Mouse (Mus musculus) heart, adult 2 months (tissue): ENCODE results near the gene Rps25. TPM values are rescaled to one million over a fixed set of nuclear protein-coding genes. Genes with fewer than 3 reads are reported as not detected.

Source experiments
- DNase-seq, 2 experiments: peaks; one replicate each; pipeline ENCODE4 v3.0.0; 2021
- H3K27ac ChIP-seq: fragments of 200-600 bp; 2 replicates; pipeline ENCODE4 v1.8.1; 2022
- H3K27me3 ChIP-seq: fragments of 200-500 bp; 2 replicates; pipeline ENCODE4 v1.6.1; 2012; ENCODE audit warnings: mild to moderate bottlenecking, low read length, inconsistent platforms, mixed read lengths; ENCODE audit not compliant: control insufficient read depth, insufficient read depth
- H3K36me3 ChIP-seq: fragments of 200-500 bp; 2 replicates; pipeline ENCODE4 v1.6.1; 2012; ENCODE audit warnings: low read length, inconsistent platforms; ENCODE audit not compliant: control insufficient read depth, insufficient read depth
- H3K4me1 ChIP-seq: fragments of 200-500 bp; 2 replicates; pipeline ENCODE4 v1.6.1; 2011; ENCODE audit warnings: low read length; ENCODE audit not compliant: control insufficient read depth, insufficient read depth
- H3K4me3 ChIP-seq: fragments of 200-600 bp; 2 replicates; pipeline ENCODE4 v1.8.1; 2022
- H3K79me2 ChIP-seq: fragments of 200-500 bp; replicated peaks from 2 replicates; pipeline ENCODE4 v1.6.1; 2012; ENCODE audit warnings: mild to moderate bottlenecking, inconsistent platforms, low read length, moderate library complexity, mixed read lengths; ENCODE audit not compliant: control insufficient read depth, insufficient read depth
- H3K9ac ChIP-seq: fragments of 200-500 bp; 2 replicates; pipeline ENCODE4 v1.6.1; 2012; ENCODE audit warnings: low read depth, mild to moderate bottlenecking, control low read depth, inconsistent platforms, low read length, mixed read lengths
- CTCF ChIP-seq: fragments of 200-600 bp; IDR thresholded peaks from 2 replicates; pipeline ENCODE4 v1.8.1; 2022; ENCODE audit warnings: antibody characterized with exemption, mild to moderate bottlenecking, moderate library complexity
- EP300 ChIP-seq: fragments of 200-500 bp; IDR thresholded peaks from 2 replicates; pipeline ENCODE4 v1.6.1; 2011; ENCODE audit warnings: low read depth, low read length, control low read depth; ENCODE audit not compliant: insufficient read depth
- POLR2A ChIP-seq: fragments of 200-500 bp; IDR thresholded peaks from 2 replicates; pipeline ENCODE4 v1.6.1; 2011; ENCODE audit warnings: mild to moderate bottlenecking, low read depth, low read length, control low read depth; ENCODE audit not compliant: insufficient read depth
- whole genome bisulfite sequencing: fragments of 180-500 bp; shearing (Covaris S2); methylation state at CpG from one replicate; pipeline ENCODE4 v1.1.7; 2018; 5-methylcytosine and 5-hydroxymethylcytosine counted together
- intact Hi-C: fragments of 180-260 bp; cut with DNase I; formaldehyde crosslinking; loops from one replicate; pipeline ENCODE4 v1.15.1; 2025
- polyA plus RNA-seq: library from polyadenylated mRNA; depleted of rRNA; stranded (reverse); fragments of >200 nt; gene quantifications from 2 replicates; pipeline ENCODE4 v1.2.3, GENCODE M21; 2012
- total RNA-seq, 2 experiments: library from RNA; stranded (reverse); gene quantifications; 2 replicates each; pipeline ENCODE4 v1.2.3; 2021

The Rps25 gene
- total and polyA plus RNA-seq, 3 experiments = 162 to 889 (median 735) TPM

- TF ChIP-seq CTCF (no peak), EP300 (no peak), POLR2A (no peak)
- H3K4me3 ChIP-seq = no peak overlapping the region
- WGBS = 91% methylated on average over 13 of the region's 13 CpGs
- H3K9ac ChIP-seq = no peak overlapping the region
- no peaks in the 10 kb centered on the region for H3K79me2 ChIP-seq
- intact Hi-C loops = loop anchor here (10.0 kb wide), 1 partner anchor 400 kb away; no protein-coding TSS in a partner anchor
- DNase-seq = no peak
- no peaks in the 10 kb centered on the region for H3K27me3 ChIP-seq
- no peak overlapping the region for H3K27ac ChIP-seq
- no peaks in the 10 kb centered on the region for H3K36me3 ChIP-seq
- H3K4me1 ChIP-seq = peaks cover 2% of the 10 kb centered on the region
Observed at GRCm38 (mm10) chr9:44384596-44384995, 22.3 kb upstream of the Rps25 start.

- Histone ChIP-seq H3K9ac (no peak overlapping the region), H3K4me1 (no peaks in the 10 kb centered on the region), H3K27me3 (no peaks in the 10 kb centered on the region), H3K27ac (no peak overlapping the region), H3K79me2 (no peaks in the 10 kb centered on the region), H3K36me3 (no peaks in the 10 kb centered on the region), H3K4me3 (no peak overlapping the region)
- DNase-seq = no peak
- no peak for TF ChIP-seq EP300
- TF ChIP-seq CTCF = no peak
- no peak for TF ChIP-seq POLR2A
- intact Hi-C loops = loop anchor here (10.0 kb wide), 1 partner anchor 402 kb away; no protein-coding TSS in a partner anchor
- WGBS = 71% methylated on average over 3 of the region's 3 CpGs
Observed at GRCm38 (mm10) chr9:44387221-44387620, 19.7 kb upstream of the Rps25 start.

GRCm38 (mm10) chr9:44389273-44389672 is 17.7 kb upstream of the Rps25 start:
- DNase-seq = peak; percentile 35 to 53
- intact Hi-C loops = loop anchor here (10.0 kb wide), 1 partner anchor 404 kb away; no protein-coding TSS in a partner anchor
- Histone ChIP-seq H3K4me3 (no peak overlapping the region), H3K4me1 (no peaks in the 10 kb centered on the region), H3K9ac (no peak overlapping the region), H3K36me3 (no peaks in the 10 kb centered on the region), H3K79me2 (no peaks in the 10 kb centered on the region), H3K27ac (no peak overlapping the region), H3K27me3 (no peaks in the 10 kb centered on the region)
- 60% methylated on average over 8 of the region's 8 CpGs for WGBS
- TF ChIP-seq POLR2A = no peak
- no peak for TF ChIP-seq EP300
- peak; percentile 79 for TF ChIP-seq CTCF

GRCm38 (mm10) chr9:44391466-44391865 is 15.5 kb upstream of the Rps25 start:
- no peaks in the 10 kb centered on the region for H3K79me2 ChIP-seq
- peak; percentile 68 to 79 for DNase-seq
- no peak overlapping the region for H3K9ac ChIP-seq
- TF ChIP-seq EP300 (no peak), CTCF (peak; percentile 92)
- WGBS = 12% methylated on average over 4 of the region's 4 CpGs
- intact Hi-C loops = loop anchor here (2.0 to 5.0 kb wide), 3 partner anchors 99 to 265 kb away; no protein-coding TSS in a partner anchor
- no peak overlapping the region for H3K4me3 ChIP-seq
- H3K27ac ChIP-seq = no peak overlapping the region
- no peaks in the 10 kb centered on the region for H3K36me3 ChIP-seq
- H3K4me1 ChIP-seq = peaks cover 3% of the 10 kb centered on the region
- H3K27me3 ChIP-seq = no peaks in the 10 kb centered on the region

- Histone ChIP-seq H3K27me3 (no peaks in the 10 kb centered on the region), H3K36me3 (no peaks in the 10 kb centered on the region), H3K4me1 (peaks cover 8% of the 10 kb centered on the region), H3K9ac (peak within 1 kb of the TSS; percentile 77), H3K27ac (peak within 1 kb of the TSS; percentile 96), H3K4me3 (peak within 1 kb of the TSS; percentile 58), H3K79me2 (no peaks in the 10 kb centered on the region)
- DNase-seq = peak; percentile 92 to 97
- intact Hi-C loops = no loop called here
- TF ChIP-seq POLR2A (peak; percentile 84), EP300 (peak; percentile 71; the same call in 1 of the 2 replicates), CTCF (peak; percentile 18)
- WGBS = under 1% methylated on average over 43 of the region's 43 CpGs
Observed at GRCm38 (mm10) chr9:44396684-44397411, 10.1 kb upstream of the Rps25 start, which contains the start of gene Slc37a4. Slc37a4 (plus strand) TSS chr9:44396852.

GRCm38 (mm10) chr9:44398087-44398486 is 8.9 kb upstream of the Rps25 start:
- TF ChIP-seq EP300 (no peak), CTCF (no peak), POLR2A (no peak)
- WGBS = 44% methylated on average over 4 of the region's 4 CpGs
- no peaks in the 10 kb centered on the region for H3K79me2 ChIP-seq
- intact Hi-C loops = no loop called here
- H3K27ac ChIP-seq = no peak overlapping the region; the same call in 1 of the 2 replicates
- DNase-seq = no peak
- H3K4me3 ChIP-seq = no peak overlapping the region
- H3K36me3 ChIP-seq = no peaks in the 10 kb centered on the region
- H3K27me3 ChIP-seq = no peaks in the 10 kb centered on the region
- H3K4me1 ChIP-seq = peaks cover 8% of the 10 kb centered on the region
- H3K9ac ChIP-seq = no peak overlapping the region
